Mouse (Mus musculus) neural tube, embryonic 12.5 days (tissue): ENCODE measurements around the gene Spsb2. TPM values are rescaled to one million over a fixed set of nuclear protein-coding genes. Genes with fewer than 3 reads are reported as not detected.
"Not testable (repeated sequence)": the region's sequence is repeated elsewhere in the genome, so short reads cannot be mapped to it uniquely, and the experiment has no call there.

Experiments
- ATAC-seq: fragments of 200-750 bp; cut with Nextera tagmentation; 2 replicates; pipeline ENCODE4 v1.8.0; 2017; ENCODE audit warnings: low read depth, mild to moderate bottlenecking, moderate TSS enrichment, moderate library complexity; ENCODE audit not compliant: low FRiP score
- H3K27ac ChIP-seq: fragments of 300-500 bp; sonication (generic); 2 replicates; pipeline ENCODE4 v1.5.1; 2016
- H3K27me3 ChIP-seq: fragments of 300-500 bp; sonication (generic); replicated peaks from 2 replicates; pipeline ENCODE4 v1.6.1; 2016; ENCODE audit warnings: mild to moderate bottlenecking
- H3K36me3 ChIP-seq: fragments of 300-500 bp; sonication (generic); 2 replicates; pipeline ENCODE4 v1.6.1; 2016; ENCODE audit warnings: mild to moderate bottlenecking
- H3K4me1 ChIP-seq: fragments of 300-500 bp; sonication (generic); 2 replicates; pipeline ENCODE4 v1.6.1; 2016
- H3K4me2 ChIP-seq: fragments of 300-500 bp; sonication (generic); replicated peaks from 2 replicates; pipeline ENCODE4 v1.6.1; 2016; ENCODE audit warnings: mild to moderate bottlenecking
- H3K4me3 ChIP-seq: fragments of 300-500 bp; sonication (generic); 2 replicates; pipeline ENCODE4 v1.5.1; 2016
- H3K9ac ChIP-seq: fragments of 300-500 bp; sonication (generic); 2 replicates; pipeline ENCODE4 v1.6.1; 2016; ENCODE audit warnings: mild to moderate bottlenecking
- H3K9me3 ChIP-seq: fragments of 300-500 bp; sonication (generic); 2 replicates; pipeline ENCODE4 v1.6.1; 2016; ENCODE audit warnings: mild to moderate bottlenecking
- WGBS: fragments of 180-500 bp; shearing (Covaris S2); methylation state at CpG from one replicate; pipeline ENCODE4 v1.1.7; 2016; 5-methylcytosine and 5-hydroxymethylcytosine counted together
- polyA plus RNA-seq: library from polyadenylated mRNA; unstranded; fragments of >200 nt; fragmentation: Nextera tagmentation; extraction: Ambion mirVana; gene quantifications from 2 replicates; pipeline ENCODE4 v1.2.1, GENCODE M21; 2016

Gene Spsb2
- polyA plus RNA-seq, 1 experiment from 2014 or later: 8.5 TPM

- Histone ChIP-seq H3K9me3 (no peaks in the 10 kb centered on the region), H3K4me3 (peak overlapping the region; percentile 29), H3K36me3 (no peaks in the 10 kb centered on the region), H3K4me1 (peaks cover 12% of the 10 kb centered on the region), H3K27me3 (peaks cover 8% of the 10 kb centered on the region), H3K9ac (0 out of 2 replicates have a peak overlapping the region, but pooled peaks have one; percentile 22), H3K4me2 (peak overlapping the region; percentile 70), H3K27ac (no peak overlapping the region)
- ATAC-seq: peak; percentile 26
- 4% methylated on average over 10 of the region's 10 CpGs for WGBS
Observed at GRCm38 (mm10) chr6:124779984-124780416, 28.5 kb upstream of the Spsb2 start.

GRCm38 (mm10) chr6:124780917-124781316, 27.5 kb upstream of the Spsb2 start:
- ATAC-seq: no peak
- Histone ChIP-seq H3K4me1 (peaks cover 12% of the 10 kb centered on the region), H3K27ac (no peak overlapping the region), H3K27me3 (peaks cover 8% of the 10 kb centered on the region), H3K4me2 (no peak overlapping the region), H3K36me3 (no peaks in the 10 kb centered on the region), H3K9me3 (no peaks in the 10 kb centered on the region), H3K4me3 (no peak overlapping the region), H3K9ac (no peak overlapping the region)
- 93% methylated on average over 7 of the region's 7 CpGs for WGBS

- peak overlapping the region; percentile 22; the same call in 1 of the 2 replicates for H3K4me2 ChIP-seq
- no peaks in the 10 kb centered on the region for H3K36me3 ChIP-seq
- H3K4me3 ChIP-seq: no peak overlapping the region
- H3K27ac ChIP-seq: no peak overlapping the region
- no peak overlapping the region for H3K9ac ChIP-seq
- no peaks in the 10 kb centered on the region for H3K9me3 ChIP-seq
- peaks cover 8% of the 10 kb centered on the region for H3K27me3 ChIP-seq
- ATAC-seq: no peak
- WGBS: 30% methylated on average over 6 of the region's 6 CpGs
- H3K4me1 ChIP-seq: peaks cover 12% of the 10 kb centered on the region
Observed at GRCm38 (mm10) chr6:124782436-124782835, 26.0 kb upstream of the Spsb2 start.

GRCm38 (mm10) chr6:124786756-124787420, 21.6 kb upstream of the Spsb2 start:
- H3K27ac ChIP-seq: no peak overlapping the region
- ATAC-seq: no peak
- no peaks in the 10 kb centered on the region for H3K36me3 ChIP-seq
- no peaks in the 10 kb centered on the region for H3K9me3 ChIP-seq
- 61% methylated on average over 8 of the region's 8 CpGs for WGBS
- no peaks in the 10 kb centered on the region for H3K4me1 ChIP-seq
- no peaks in the 10 kb centered on the region for H3K27me3 ChIP-seq
- no peak overlapping the region for H3K9ac ChIP-seq
- no peak overlapping the region for H3K4me2 ChIP-seq
- no peak overlapping the region for H3K4me3 ChIP-seq

- Histone ChIP-seq H3K9ac (no peak overlapping the region), H3K27ac (no peak overlapping the region), H3K36me3 (no peaks in the 10 kb centered on the region), H3K4me3 (no peak overlapping the region), H3K27me3 (no peaks in the 10 kb centered on the region), H3K9me3 (no peaks in the 10 kb centered on the region), H3K4me1 (no peaks in the 10 kb centered on the region), H3K4me2 (no peak overlapping the region)
- WGBS: 81% methylated on average over 10 of the region's 10 CpGs
- ATAC-seq: no peak
Observed at GRCm38 (mm10) chr6:124787722-124788121, 20.7 kb upstream of the Spsb2 start.

- no peak for ATAC-seq
- no peak overlapping the region for H3K27ac ChIP-seq
- H3K36me3 ChIP-seq: no peaks in the 10 kb centered on the region
- no peaks in the 10 kb centered on the region for H3K4me1 ChIP-seq
- no peak overlapping the region for H3K4me2 ChIP-seq
- H3K4me3 ChIP-seq: no peak overlapping the region
- H3K9ac ChIP-seq: no peak overlapping the region
- no peaks in the 10 kb centered on the region for H3K27me3 ChIP-seq
- no peaks in the 10 kb centered on the region for H3K9me3 ChIP-seq
- WGBS: 86% methylated on average over 4 of the region's 4 CpGs
Observed at GRCm38 (mm10) chr6:124789519-124789918, 18.9 kb upstream of the Spsb2 start.

GRCm38 (mm10) chr6:124790121-124790520, 18.3 kb upstream of the Spsb2 start:
- H3K9ac ChIP-seq: no peak overlapping the region
- WGBS: 74% methylated on average over 4 of the region's 4 CpGs
- H3K4me3 ChIP-seq: no peak overlapping the region
- no peaks in the 10 kb centered on the region for H3K4me1 ChIP-seq
- ATAC-seq: no peak
- H3K27ac ChIP-seq: no peak overlapping the region
- no peaks in the 10 kb centered on the region for H3K9me3 ChIP-seq
- H3K27me3 ChIP-seq: no peaks in the 10 kb centered on the region
- no peak overlapping the region for H3K4me2 ChIP-seq
- H3K36me3 ChIP-seq: no peaks in the 10 kb centered on the region

- Histone ChIP-seq H3K4me2 (no peak overlapping the region), H3K36me3 (no peaks in the 10 kb centered on the region), H3K9ac (no peak overlapping the region), H3K4me1 (no peaks in the 10 kb centered on the region), H3K27me3 (no peaks in the 10 kb centered on the region), H3K4me3 (no peak overlapping the region), H3K27ac (no peak overlapping the region), H3K9me3 (no peaks in the 10 kb centered on the region)
- 87% methylated on average over 3 of the region's 3 CpGs for WGBS
- no peak for ATAC-seq
Observed at GRCm38 (mm10) chr6:124791911-124792310, 16.6 kb upstream of the Spsb2 start.

GRCm38 (mm10) chr6:124795781-124796180, 12.7 kb upstream of the Spsb2 start:
- no peak overlapping the region for H3K27ac ChIP-seq
- no peak overlapping the region for H3K4me3 ChIP-seq
- H3K4me1 ChIP-seq: no peaks in the 10 kb centered on the region
- H3K9ac ChIP-seq: no peak overlapping the region
- no peak overlapping the region for H3K4me2 ChIP-seq
- no peaks in the 10 kb centered on the region for H3K9me3 ChIP-seq
- H3K27me3 ChIP-seq: no peaks in the 10 kb centered on the region
- 70% methylated on average over 4 of the region's 4 CpGs for WGBS
- H3K36me3 ChIP-seq: no peaks in the 10 kb centered on the region
- no peak for ATAC-seq

- 84% methylated on average over 2 of the region's 2 CpGs for WGBS
- H3K4me2 ChIP-seq: no peak overlapping the region
- no peak overlapping the region for H3K27ac ChIP-seq
Observed at GRCm38 (mm10) chr6:124796200-124796599, 12.3 kb upstream of the Spsb2 start.

GRCm38 (mm10) chr6:124802400-124802799, 6.1 kb upstream of the Spsb2 start:
- H3K4me1 ChIP-seq, ATAC-seq: not testable (repeated sequence)
- WGBS: 20% methylated on average over 6 of the region's 9 CpGs

More at GRCm38 (mm10) chr6:124796200-124796599, 12.3 kb upstream of the Spsb2 start:
- H3K4me3 ChIP-seq: no peak overlapping the region
- H3K9me3 ChIP-seq: no peaks in the 10 kb centered on the region
- no peaks in the 10 kb centered on the region for H3K27me3 ChIP-seq
- no peak overlapping the region for H3K9ac ChIP-seq
- no peak for ATAC-seq
- no peaks in the 10 kb centered on the region for H3K4me1 ChIP-seq
- H3K36me3 ChIP-seq: no peaks in the 10 kb centered on the region

GRCm38 (mm10) chr6:124803061-124803460, 5.4 kb upstream of the Spsb2 start:
- Histone ChIP-seq H3K27me3 (no peaks in the 10 kb centered on the region), H3K9me3 (no peaks in the 10 kb centered on the region), H3K36me3 (no peaks in the 10 kb centered on the region), H3K4me2 (no peak overlapping the region), H3K4me1 (peaks cover 6% of the 10 kb centered on the region), H3K27ac (no peak overlapping the region), H3K4me3 (no peak overlapping the region), H3K9ac (no peak overlapping the region)
- ATAC-seq: no peak
- WGBS: 75% methylated on average over 3 of the region's 3 CpGs

More at GRCm38 (mm10) chr6:124802400-124802799, 6.1 kb upstream of the Spsb2 start:
- not testable (repeated sequence) for H3K36me3 ChIP-seq, H3K4me3 ChIP-seq, H3K9me3 ChIP-seq, H3K27me3 ChIP-seq, H3K27ac ChIP-seq, H3K9ac ChIP-seq
- 0 out of 2 replicates have a peak overlapping the region, but pooled peaks have one; percentile 16 for H3K4me2 ChIP-seq

- H3K4me2 ChIP-seq, H3K36me3 ChIP-seq, H3K27me3 ChIP-seq, ATAC-seq, H3K27ac ChIP-seq, H3K9ac ChIP-seq, H3K4me3 ChIP-seq, H3K9me3 ChIP-seq: not testable (repeated sequence)
- 98% methylated on average over 4 of the region's 4 CpGs for WGBS
- peaks cover 12% of the 10 kb centered on the region for H3K4me1 ChIP-seq
Observed at GRCm38 (mm10) chr6:124803691-124804090, 4.8 kb upstream of the Spsb2 start.
